ENCODE assay signal across 18 mouse cellular contexts in the genomic region with DNA sequence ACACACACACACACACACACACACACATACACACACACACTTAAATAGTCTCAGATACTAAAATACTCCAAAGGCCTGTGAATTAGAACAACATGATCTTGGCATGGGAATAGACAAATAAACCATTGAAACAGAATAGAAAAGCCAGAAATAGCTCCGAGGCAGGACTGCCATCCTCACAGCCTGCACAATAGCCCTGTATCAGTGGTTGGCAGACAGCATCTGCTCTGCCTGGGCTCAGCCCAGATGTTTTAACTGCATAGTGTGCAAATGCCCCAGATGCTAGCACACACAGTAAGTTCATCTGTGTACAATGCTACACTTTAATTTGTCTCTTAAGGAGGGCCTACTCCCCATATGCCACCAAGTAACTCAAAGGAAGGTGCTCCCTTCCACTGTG. TPM values are rescaled to one million over a fixed set of nuclear protein-coding genes. Genes with fewer than 3 reads are reported as not detected.
DNase-seq lines count a peak whose midpoint lies in the region; ATAC-seq lines count a peak whose summit lies in the region.
"Had no signal": no experiment of that assay in that cellular context is flagged by ENCODE, and none has a peak within 500 bp of the region (broad histone marks: within the 10 kb centered on the region; RNA-seq: fewer than 3 reads in every experiment).

No protein-coding gene starts in this region.

- H3K27ac ChIP-seq in heart, embryonic 10.5 days, result no peak overlapping the region
- H3K27ac ChIP-seq in heart, embryonic 15.5 days, result peak overlapping the region; percentile 65
- H3K27ac ChIP-seq: limb, embryonic 15.5 days; liver, embryonic 15.5 days; midbrain, embryonic 15.5 days had no signal

- H3K9ac ChIP-seq in heart, embryonic 15.5 days, result no peak overlapping the region
- H3K9ac ChIP-seq: limb, embryonic 15.5 days; liver, embryonic 15.5 days; midbrain, embryonic 15.5 days had no signal

- peak; percentile 31 to 57 for DNase-seq in heart, adult 18-20 months
- DNase-seq in heart, embryonic 10.5 days (ENCODE audit: low spot score), result no peak
- peak; percentile 67 for DNase-seq in layer of hippocampus, adult 9-11 months
- no peak for DNase-seq in layer of hippocampus, adult 9-10 months (ENCODE audit: low spot score)
- DNase-seq in kidney, postnatal 14 days, result no peak
- no peak for DNase-seq in adrenal gland, adult 18-20 months (ENCODE audit: low spot score in 2 of 2)
- DNase-seq: adrenal gland, adult 2 months; cerebellum, postnatal 14 days; kidney, adult 18-20 months; kidney, postnatal 10 days; thymus, postnatal 36 days had no signal

- WGBS in heart, embryonic 10.5 days, result 58% methylated on average over 1 of the region's 1 CpGs
- WGBS in heart, embryonic 15.5 days, result 13% methylated on average over 1 of the region's 1 CpGs

- peaks cover 26% of the 10 kb centered on the region for H3K4me1 ChIP-seq in heart, embryonic 10.5 days
- peaks cover 31% of the 10 kb centered on the region for H3K4me1 ChIP-seq in heart, embryonic 15.5 days (replicated peaks)

- H3K4me2 ChIP-seq in heart, embryonic 15.5 days, result no peak overlapping the region
- H3K4me2 ChIP-seq: limb, embryonic 15.5 days; liver, embryonic 15.5 days; midbrain, embryonic 15.5 days had no signal

- H3K9me3 ChIP-seq in heart, embryonic 10.5 days, result no peaks in the 10 kb centered on the region
- H3K9me3 ChIP-seq in heart, embryonic 15.5 days (replicated peaks), result 0 out of 2 replicates have a peak, but pooled peaks cover 3% of the 10 kb centered on the region
- H3K9me3 ChIP-seq: limb, embryonic 15.5 days; liver, embryonic 15.5 days; midbrain, embryonic 15.5 days had no signal

- no peaks in the 10 kb centered on the region for H3K36me3 ChIP-seq in heart, embryonic 10.5 days
- H3K36me3 ChIP-seq in heart, embryonic 15.5 days, result no peaks in the 10 kb centered on the region
- H3K36me3 ChIP-seq: limb, embryonic 15.5 days; liver, embryonic 15.5 days; midbrain, embryonic 15.5 days had no signal

- ATAC-seq in heart, embryonic 15.5 days (replicated peaks; ENCODE audit: insufficient number of reproducible peaks, insufficient read depth, low FRiP score, low read depth), result no peak
- ATAC-seq: forebrain, embryonic 16.5 days; midbrain, embryonic 15.5 days had no signal

- H3K4me3 ChIP-seq in heart, embryonic 10.5 days, result no peak overlapping the region
- no peak overlapping the region for H3K4me3 ChIP-seq in heart, embryonic 15.5 days
- H3K4me3 ChIP-seq: limb, embryonic 15.5 days; liver, embryonic 15.5 days; midbrain, embryonic 15.5 days; myocyte had no signal

- H3K27me3 ChIP-seq in heart, embryonic 10.5 days (ENCODE audit: insufficient read depth, poor library complexity, severe bottlenecking), result peaks cover 6% of the 10 kb centered on the region; the same call in 1 of the 2 replicates
- no peaks in the 10 kb centered on the region for H3K27me3 ChIP-seq in heart, embryonic 15.5 days
- H3K27me3 ChIP-seq: CH12.LX; limb, embryonic 15.5 days; midbrain, embryonic 15.5 days had no signal

RNA-seq across cellular contexts. Expression of gene 2410004B18Rik, which starts 22.0 kb away (rescaled TPM):
- total RNA-seq in heart, adult 18-20 months (2021), result 10 to 100 TPM; 18.0 to 20.6 TPM
- polyA plus RNA-seq in heart, embryonic 10.5 days (2016; fragmentation: Nextera tagmentation; extraction: Ambion mirVana), result 43.3 and 55.7 TPM in 2 replicates
- 39.3 and 45.4 TPM in 2 replicates for polyA plus RNA-seq in heart, embryonic 15.5 days (2015; fragmentation: Nextera tagmentation; extraction: Ambion mirVana)
- 10 to 100 TPM; 21.2 to 23.1 TPM for total RNA-seq in adrenal gland, adult 18-20 months (2021)

RNA-seq across cellular contexts. Expression of gene Syde2, which starts 27.8 kb away (rescaled TPM):
- 10 to 100 TPM; 16.2 to 16.7 TPM for total RNA-seq in heart, adult 18-20 months (2021)
- polyA plus RNA-seq in heart, embryonic 10.5 days (2016; fragmentation: Nextera tagmentation; extraction: Ambion mirVana), result 3.1 and 3.4 TPM in 2 replicates
- polyA plus RNA-seq in heart, embryonic 15.5 days (2015; fragmentation: Nextera tagmentation; extraction: Ambion mirVana), result 8.3 and 8.6 TPM in 2 replicates
- total RNA-seq in adrenal gland, adult 18-20 months (2021), result 1 to 10 TPM; 4.4 to 5.1 TPM

RNA-seq across cellular contexts. Expression of gene Bcl10, which starts 37.2 kb away (rescaled TPM):
- total RNA-seq in heart, adult 18-20 months (2021), result 10 to 100 TPM; 16.1 to 16.5 TPM
- 39.1 and 41.1 TPM in 2 replicates for polyA plus RNA-seq in heart, embryonic 10.5 days (2016; fragmentation: Nextera tagmentation; extraction: Ambion mirVana)
- polyA plus RNA-seq in heart, embryonic 15.5 days (2015; fragmentation: Nextera tagmentation; extraction: Ambion mirVana), result 38.2 and 38.5 TPM in 2 replicates
- 10 to 100 TPM; 22.3 to 24.9 TPM for total RNA-seq in adrenal gland, adult 18-20 months (2021)

Comparison
In these comparisons a context has a peak if more than half of its experiments do, and no peak if none do; other contexts are left out.
1. DNase-seq: peak in heart, adult 18-20 months (2 of 2) and layer of hippocampus, adult 9-11 months (single experiment); none in heart, embryonic 10.5 days (single experiment), layer of hippocampus, adult 9-10 months (single experiment), kidney, postnatal 14 days (single experiment) and adrenal gland, adult 18-20 months (0 of 2).